Mouse (Mus musculus): ENCODE data around the gene Vps35l. TPM values are rescaled to one million over a fixed set of nuclear protein-coding genes. Genes with fewer than 3 reads are reported as not detected.

Vps35l gene
- total and polyA plus RNA-seq, 3 experiments, result 30.1 to 76.5 (median 75.6) TPM

- ATAC-seq (ENCODE audit: extremely low read depth, insufficient number of reproducible peaks, low FRiP score, poor library complexity, severe bottlenecking), result no peak
- peaks cover 99% of the 10 kb centered on the region for H3K36me3 ChIP-seq (replicated peaks)
These were observed 105.1 kb downstream of the Vps35l start for GRCm38 (mm10) chr7:118845141-118845540.

GRCm38 (mm10) chr7:118846329-118846728 is 106.3 kb downstream of the Vps35l start:
- TF ChIP-seq TAL1 (conservative IDR thresholded peaks at IDR 0.05; ENCODE audit: low read depth, low read length) (no peak), GATA2 (IDR thresholded peaks at IDR 0.05; ENCODE audit: borderline replicate concordance, low read depth, low read length) (no peak), POLR2AphosphoS5 (IDR thresholded peaks at IDR 0.05; ENCODE audit: insufficient replicate concordance, low read depth, low read length) (no peak), CTCF (IDR thresholded peaks at IDR 0.05; ENCODE audit: low read depth, low read length) (no peak), GATA1 (IDR thresholded peaks at IDR 0.05; ENCODE audit: borderline replicate concordance, low read length) (no peak)
- Histone ChIP-seq H3K36me3 (replicated peaks) (peaks cover 99% of the 10 kb centered on the region), H3K4me3 (ENCODE audit: low read depth, low read length) (no peak overlapping the region), H3K4me1 (ENCODE audit: insufficient read depth, low read depth, low read length) (peaks cover 40% of the 10 kb centered on the region), H3K9me3 (replicated peaks) (no peaks in the 10 kb centered on the region), H3K27me3 (ENCODE audit: insufficient read depth, low read length) (no peaks in the 10 kb centered on the region)
- ATAC-seq (ENCODE audit: extremely low read depth, insufficient number of reproducible peaks, low FRiP score, poor library complexity, severe bottlenecking) (no peak), DNase-seq (ENCODE audit: low spot score) (no peak)

More at GRCm38 (mm10) chr7:118845141-118845540, 105.1 kb downstream of the Vps35l start:
- Histone ChIP-seq H3K4me1 (ENCODE audit: insufficient read depth, low read depth, low read length) (peaks cover 28% of the 10 kb centered on the region), H3K27me3 (ENCODE audit: insufficient read depth, low read length) (no peaks in the 10 kb centered on the region), H3K4me3 (ENCODE audit: low read depth, low read length) (no peak overlapping the region), H3K9me3 (replicated peaks) (no peaks in the 10 kb centered on the region)
- no peak for DNase-seq (ENCODE audit: low spot score)
- no peak for TF ChIP-seq CTCF (IDR thresholded peaks at IDR 0.05; ENCODE audit: low read depth, low read length)
- no peak for TF ChIP-seq GATA1 (IDR thresholded peaks at IDR 0.05; ENCODE audit: borderline replicate concordance, low read length)
- TF ChIP-seq GATA2 (IDR thresholded peaks at IDR 0.05; ENCODE audit: borderline replicate concordance, low read depth, low read length), result no peak
- TF ChIP-seq TAL1 (conservative IDR thresholded peaks at IDR 0.05; ENCODE audit: low read depth, low read length), result no peak
- TF ChIP-seq POLR2AphosphoS5 (IDR thresholded peaks at IDR 0.05; ENCODE audit: insufficient replicate concordance, low read depth, low read length), result no peak

- Histone ChIP-seq H3K36me3 (replicated peaks) (peaks cover 99% of the 10 kb centered on the region), H3K9me3 (replicated peaks) (no peaks in the 10 kb centered on the region), H3K4me3 (ENCODE audit: low read depth, low read length) (no peak overlapping the region), H3K4me1 (ENCODE audit: insufficient read depth, low read depth, low read length) (peaks cover 62% of the 10 kb centered on the region), H3K27me3 (ENCODE audit: insufficient read depth, low read length) (no peaks in the 10 kb centered on the region)
- ATAC-seq (ENCODE audit: extremely low read depth, insufficient number of reproducible peaks, low FRiP score, poor library complexity, severe bottlenecking) (no peak), DNase-seq (ENCODE audit: low spot score) (no peak)
- TF ChIP-seq TAL1 (conservative IDR thresholded peaks at IDR 0.05; ENCODE audit: low read depth, low read length), result no peak
- TF ChIP-seq GATA2 (IDR thresholded peaks at IDR 0.05; ENCODE audit: borderline replicate concordance, low read depth, low read length), result no peak
- TF ChIP-seq GATA1 (IDR thresholded peaks at IDR 0.05; ENCODE audit: borderline replicate concordance, low read length), result no peak
- no peak for TF ChIP-seq CTCF (IDR thresholded peaks at IDR 0.05; ENCODE audit: low read depth, low read length)
- TF ChIP-seq POLR2AphosphoS5 (IDR thresholded peaks at IDR 0.05; ENCODE audit: insufficient replicate concordance, low read depth, low read length), result no peak
These were observed 108.8 kb downstream of the Vps35l start for GRCm38 (mm10) chr7:118848796-118849195.

DNA sequence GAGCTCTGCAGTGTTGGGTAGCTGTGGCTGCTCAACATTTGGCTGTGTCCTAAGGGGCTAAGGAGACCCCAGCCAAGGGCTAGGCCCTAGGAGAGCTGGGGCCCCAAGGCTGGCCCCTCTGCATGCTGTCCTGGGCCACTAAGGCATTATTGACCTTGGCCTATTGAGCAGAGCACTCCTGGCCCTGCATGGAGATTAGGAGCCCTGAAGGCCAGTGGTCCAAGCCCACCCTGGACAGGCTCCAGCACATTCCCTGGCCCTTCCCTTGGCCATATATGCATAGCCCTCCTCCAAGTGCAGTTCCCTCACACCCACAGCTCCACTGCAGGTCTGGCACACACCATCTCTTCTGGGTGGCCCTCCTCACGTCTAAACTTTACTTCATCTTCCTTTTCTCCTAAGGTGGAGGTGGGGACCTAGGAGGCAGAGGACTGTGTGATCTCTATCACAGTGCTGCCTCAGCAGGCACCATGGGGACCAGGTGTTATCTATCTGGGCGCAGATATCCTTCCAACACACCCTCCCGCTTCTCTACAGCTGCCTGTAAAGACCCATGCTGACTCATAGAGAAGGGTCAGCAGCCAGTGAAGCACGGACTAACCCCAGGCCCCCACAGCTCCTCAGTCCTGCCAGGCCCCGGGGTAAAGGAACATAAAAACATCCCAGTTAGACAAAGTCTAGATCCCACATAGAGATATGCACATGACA is 109.7 kb downstream of the Vps35l start:
- peaks cover 71% of the 10 kb centered on the region for H3K4me1 ChIP-seq (ENCODE audit: insufficient read depth, low read depth, low read length)
- no peak overlapping the region for H3K4me3 ChIP-seq (ENCODE audit: low read depth, low read length)
- no peaks in the 10 kb centered on the region for H3K9me3 ChIP-seq (replicated peaks)
- DNase-seq (ENCODE audit: low spot score) (no peak), ATAC-seq (ENCODE audit: extremely low read depth, insufficient number of reproducible peaks, low FRiP score, poor library complexity, severe bottlenecking) (peak; percentile 51)
- no peak for TF ChIP-seq TAL1 (conservative IDR thresholded peaks at IDR 0.05; ENCODE audit: low read depth, low read length)
- TF ChIP-seq POLR2AphosphoS5 (IDR thresholded peaks at IDR 0.05; ENCODE audit: insufficient replicate concordance, low read depth, low read length), result no peak
- TF ChIP-seq GATA1 (IDR thresholded peaks at IDR 0.05; ENCODE audit: borderline replicate concordance, low read length), result no peak
- TF ChIP-seq CTCF (IDR thresholded peaks at IDR 0.05; ENCODE audit: low read depth, low read length), result no peak
- no peak for TF ChIP-seq GATA2 (IDR thresholded peaks at IDR 0.05; ENCODE audit: borderline replicate concordance, low read depth, low read length)
- peaks cover 96% of the 10 kb centered on the region for H3K36me3 ChIP-seq (replicated peaks)
- no peaks in the 10 kb centered on the region for H3K27me3 ChIP-seq (ENCODE audit: insufficient read depth, low read length)

DNA sequence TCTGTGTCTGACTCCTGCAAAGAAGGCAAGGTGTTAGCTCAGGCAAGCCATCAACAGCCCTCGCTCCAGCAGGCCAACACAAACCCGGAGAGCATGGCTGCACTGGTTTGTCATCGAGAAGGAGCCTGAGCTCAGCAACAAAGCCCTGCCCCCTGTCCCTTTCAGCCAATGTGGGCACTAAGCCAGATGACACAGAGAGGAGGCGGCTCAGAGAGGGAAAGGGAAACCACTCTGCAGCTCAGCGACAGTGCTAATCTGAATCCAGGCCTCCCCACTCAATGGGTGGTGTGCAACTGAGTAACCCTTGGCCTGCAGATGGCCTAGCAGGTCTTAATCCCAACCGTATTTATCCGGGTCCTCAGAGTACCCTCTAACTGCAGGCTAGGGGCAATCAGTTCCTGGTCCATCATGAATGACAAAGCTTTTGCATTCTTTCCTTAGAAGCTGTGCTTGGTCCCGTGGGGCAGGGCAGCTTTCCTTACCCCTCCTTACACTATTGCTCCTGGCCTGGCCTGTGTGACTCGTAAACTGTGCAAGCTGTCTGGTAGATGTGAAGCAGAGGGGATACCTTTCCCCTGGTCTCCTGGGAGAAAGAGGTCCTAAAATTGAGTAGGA is 110.8 kb downstream of the Vps35l start:
- DNase-seq (ENCODE audit: low spot score), result no peak
- Histone ChIP-seq H3K36me3 (replicated peaks) (peaks cover 85% of the 10 kb centered on the region), H3K27me3 (ENCODE audit: insufficient read depth, low read length) (no peaks in the 10 kb centered on the region), H3K9me3 (replicated peaks) (no peaks in the 10 kb centered on the region), H3K4me3 (ENCODE audit: low read depth, low read length) (peak overlapping the region; percentile 31; the same call in 1 of the 2 replicates), H3K4me1 (ENCODE audit: insufficient read depth, low read depth, low read length) (peaks cover 67% of the 10 kb centered on the region)
- ATAC-seq (ENCODE audit: extremely low read depth, insufficient number of reproducible peaks, low FRiP score, poor library complexity, severe bottlenecking), result no peak
- no peak for TF ChIP-seq GATA2 (IDR thresholded peaks at IDR 0.05; ENCODE audit: borderline replicate concordance, low read depth, low read length)
- TF ChIP-seq TAL1 (conservative IDR thresholded peaks at IDR 0.05; ENCODE audit: low read depth, low read length), result no peak
- TF ChIP-seq CTCF (IDR thresholded peaks at IDR 0.05; ENCODE audit: low read depth, low read length), result no peak

- DNase-seq (ENCODE audit: low spot score) (no peak), ATAC-seq (ENCODE audit: extremely low read depth, insufficient number of reproducible peaks, low FRiP score, poor library complexity, severe bottlenecking) (no peak)
- H3K4me3 ChIP-seq (ENCODE audit: low read depth, low read length), result no peak overlapping the region; the same call in 1 of the 2 replicates
- TF ChIP-seq CTCF (IDR thresholded peaks at IDR 0.05; ENCODE audit: low read depth, low read length), result no peak
- no peak for TF ChIP-seq POLR2AphosphoS5 (IDR thresholded peaks at IDR 0.05; ENCODE audit: insufficient replicate concordance, low read depth, low read length)
- TF ChIP-seq GATA2 (IDR thresholded peaks at IDR 0.05; ENCODE audit: borderline replicate concordance, low read depth, low read length), result no peak
- TF ChIP-seq TAL1 (conservative IDR thresholded peaks at IDR 0.05; ENCODE audit: low read depth, low read length), result no peak
- no peak for TF ChIP-seq GATA1 (IDR thresholded peaks at IDR 0.05; ENCODE audit: borderline replicate concordance, low read length)
- H3K27me3 ChIP-seq (ENCODE audit: insufficient read depth, low read length), result no peaks in the 10 kb centered on the region
- peaks cover 64% of the 10 kb centered on the region for H3K4me1 ChIP-seq (ENCODE audit: insufficient read depth, low read depth, low read length)
- H3K36me3 ChIP-seq (replicated peaks), result peaks cover 77% of the 10 kb centered on the region
- H3K9me3 ChIP-seq (replicated peaks), result no peaks in the 10 kb centered on the region
These were observed 111.5 kb downstream of the Vps35l start for GRCm38 (mm10) chr7:118851571-118851970.

Measured in G1E (cell line).